Mouse (Mus musculus): ENCODE measurements around the gene Ifi35. TPM values are rescaled to one million over a fixed set of nuclear protein-coding genes. Genes with fewer than 3 reads are reported as not detected.
"Not testable (repeated sequence)": the region's sequence is repeated elsewhere in the genome, so short reads cannot be mapped to it uniquely, and the experiment has no call there.

The Ifi35 gene
- polyA plus RNA-seq, 1 experiment from 2014 or later = 6.1 TPM

DNA sequence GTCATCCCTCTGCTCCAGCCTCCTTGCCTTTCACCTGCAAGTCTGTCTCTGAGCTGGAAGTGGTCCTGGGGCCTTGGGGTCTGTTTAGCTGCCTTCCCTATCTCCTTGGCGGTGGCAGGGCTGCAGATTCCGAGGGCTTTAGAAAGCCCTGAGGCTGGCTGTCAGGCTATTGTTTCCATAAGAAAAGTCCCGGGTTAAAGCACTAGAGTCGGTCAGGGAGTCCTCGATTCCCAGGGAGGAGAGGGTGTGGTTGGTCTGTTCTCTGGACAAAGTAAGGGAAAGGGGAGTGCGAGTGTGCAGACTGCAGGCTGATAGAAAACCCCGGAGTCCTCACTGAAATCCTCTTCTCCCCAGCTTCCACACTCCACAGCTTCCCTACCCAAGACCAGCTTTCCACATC is 22.0 kb downstream of the Ifi35 start:
- Histone ChIP-seq H3K9ac (no peak overlapping the region), H3K4me3 (no peak overlapping the region), H3K27me3 (peaks cover 10% of the 10 kb centered on the region; the same call in 1 of the 2 replicates), H3K4me2 (replicated peaks) (no peak overlapping the region), H3K9me3 (no peaks in the 10 kb centered on the region), H3K27ac (no peak overlapping the region), H3K4me1 (0 out of 2 replicates have a peak, but pooled peaks cover 3% of the 10 kb centered on the region), H3K36me3 (no peaks in the 10 kb centered on the region)
- 31% methylated on average over 7 of the region's 7 CpGs for WGBS
- ATAC-seq (ENCODE audit: insufficient number of reproducible peaks, insufficient read depth, low FRiP score, low TSS enrichment) = no peak

DNA sequence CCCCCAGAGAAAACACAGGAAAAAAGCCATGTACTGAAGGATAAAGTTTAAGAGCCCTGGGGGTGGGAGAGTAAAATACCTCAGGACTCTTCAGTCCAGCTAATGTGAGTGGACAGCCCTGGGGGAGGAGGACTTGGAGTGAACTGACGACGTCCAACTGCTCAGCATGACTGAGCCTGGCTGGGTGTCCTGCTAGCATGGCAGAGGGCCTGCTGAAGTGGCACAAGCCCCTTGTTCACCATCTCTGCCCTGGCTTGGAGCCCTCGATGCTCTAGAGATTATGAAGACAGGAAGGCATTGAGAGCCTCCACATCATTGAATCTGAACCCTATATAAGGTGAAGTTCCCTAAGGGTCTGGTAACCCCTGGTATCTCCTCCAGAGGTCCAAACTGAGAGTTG is 23.7 kb downstream of the Ifi35 start:
- H3K9ac ChIP-seq = no peak overlapping the region

DNA sequence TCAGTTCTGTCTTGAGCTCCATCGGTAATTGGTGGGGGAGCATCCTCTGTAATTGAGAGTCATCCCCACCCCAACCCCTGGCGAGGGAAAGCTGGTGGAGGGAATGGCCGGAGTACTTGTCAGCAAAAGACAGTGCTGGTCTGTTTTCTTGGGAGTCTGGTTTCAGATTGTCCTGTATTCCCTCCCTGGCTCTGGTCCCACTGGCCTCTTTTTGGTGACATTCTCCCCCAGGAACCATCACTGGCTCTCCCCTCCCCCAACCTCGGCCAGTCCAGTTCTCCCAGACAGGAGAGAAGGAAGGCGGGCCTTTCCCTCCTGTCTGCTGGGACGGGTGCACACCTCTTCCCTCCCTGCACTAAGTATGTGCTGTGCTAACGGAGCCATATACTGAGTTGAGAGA is 24.1 kb downstream of the Ifi35 start:
- H3K9ac ChIP-seq = no peak overlapping the region
- H3K27ac ChIP-seq = no peak overlapping the region
- no peak overlapping the region for H3K4me2 ChIP-seq (replicated peaks)
- no peak overlapping the region for H3K4me3 ChIP-seq
- H3K36me3 ChIP-seq = no peaks in the 10 kb centered on the region
- no peaks in the 10 kb centered on the region for H3K9me3 ChIP-seq
- peaks cover 10% of the 10 kb centered on the region; the same call in 1 of the 2 replicates for H3K27me3 ChIP-seq
- 0 out of 2 replicates have a peak, but pooled peaks cover 3% of the 10 kb centered on the region for H3K4me1 ChIP-seq
- WGBS = 36% methylated on average over 7 of the region's 7 CpGs
- no peak for ATAC-seq (ENCODE audit: insufficient number of reproducible peaks, insufficient read depth, low FRiP score, low TSS enrichment)

More for the DNA sequence above, 23.7 kb downstream of the Ifi35 start:
- Histone ChIP-seq H3K4me3 (no peak overlapping the region), H3K9me3 (no peaks in the 10 kb centered on the region), H3K4me2 (replicated peaks) (no peak overlapping the region), H3K27ac (no peak overlapping the region), H3K4me1 (0 out of 2 replicates have a peak, but pooled peaks cover 3% of the 10 kb centered on the region), H3K27me3 (peaks cover 10% of the 10 kb centered on the region; the same call in 1 of the 2 replicates), H3K36me3 (no peaks in the 10 kb centered on the region)
- ATAC-seq (ENCODE audit: insufficient number of reproducible peaks, insufficient read depth, low FRiP score, low TSS enrichment) = no peak
- 54% methylated on average over 3 of the region's 3 CpGs for WGBS

DNA sequence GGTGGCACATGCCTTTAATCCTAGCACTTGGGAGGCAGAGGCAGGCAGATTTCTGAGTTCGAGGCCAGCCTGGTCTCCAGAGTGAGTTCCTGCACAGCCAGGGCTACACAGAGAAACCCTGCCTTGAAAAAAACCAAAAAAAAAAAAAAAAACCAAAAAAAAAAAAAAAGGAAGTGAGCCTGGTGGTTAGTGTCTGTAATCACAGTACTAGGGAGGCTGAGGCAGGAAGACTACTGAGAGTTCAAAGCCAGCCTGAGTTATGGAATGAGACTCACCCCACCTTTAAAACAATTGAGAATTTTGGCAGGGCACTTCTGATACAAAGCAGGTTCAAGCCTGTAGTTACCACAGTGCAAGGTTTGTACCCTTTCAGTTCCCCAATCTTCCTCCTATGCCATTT is 25.5 kb downstream of the Ifi35 start:
- H3K9me3 ChIP-seq; ATAC-seq (ENCODE audit: insufficient number of reproducible peaks, insufficient read depth, low FRiP score, low TSS enrichment); H3K27ac ChIP-seq; H3K4me1 ChIP-seq; H3K4me2 ChIP-seq (replicated peaks); H3K4me3 ChIP-seq; H3K9ac ChIP-seq; H3K36me3 ChIP-seq: not testable (repeated sequence)
- H3K27me3 ChIP-seq = peaks cover 10% of the 10 kb centered on the region; the same call in 1 of the 2 replicates
- WGBS = 72% methylated on average over 1 of the region's 1 CpGs

DNA sequence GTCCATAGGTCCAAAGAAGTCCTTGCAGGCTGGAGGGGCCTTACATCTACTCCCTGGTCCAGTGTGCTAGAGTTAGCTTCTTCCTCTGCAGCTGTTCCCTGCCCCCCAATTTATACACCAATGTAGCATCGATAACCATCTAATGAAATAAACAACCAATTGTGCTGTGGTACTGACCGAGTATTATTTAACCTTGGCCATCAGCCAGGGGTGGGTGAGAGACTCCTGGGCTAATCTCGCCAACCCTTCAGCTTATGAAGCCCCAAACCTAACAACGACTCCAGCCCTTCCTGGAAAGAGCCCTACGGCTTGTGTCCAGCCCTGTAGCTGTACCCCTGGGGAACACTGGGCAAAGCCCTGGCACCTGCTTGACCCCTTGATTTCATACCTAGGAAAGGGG is 26.1 kb downstream of the Ifi35 start:
- no peak overlapping the region for H3K4me2 ChIP-seq (replicated peaks)
- H3K4me3 ChIP-seq = no peak overlapping the region
- H3K27ac ChIP-seq = no peak overlapping the region
- no peak for ATAC-seq (ENCODE audit: insufficient number of reproducible peaks, insufficient read depth, low FRiP score, low TSS enrichment)
- peaks cover 4% of the 10 kb centered on the region for H3K4me1 ChIP-seq
- WGBS = 89% methylated on average over 5 of the region's 5 CpGs
- H3K27me3 ChIP-seq = peaks cover 14% of the 10 kb centered on the region; the same call in 1 of the 2 replicates
- H3K9ac ChIP-seq = no peak overlapping the region
- H3K36me3 ChIP-seq = no peaks in the 10 kb centered on the region
- H3K9me3 ChIP-seq = no peaks in the 10 kb centered on the region

DNA sequence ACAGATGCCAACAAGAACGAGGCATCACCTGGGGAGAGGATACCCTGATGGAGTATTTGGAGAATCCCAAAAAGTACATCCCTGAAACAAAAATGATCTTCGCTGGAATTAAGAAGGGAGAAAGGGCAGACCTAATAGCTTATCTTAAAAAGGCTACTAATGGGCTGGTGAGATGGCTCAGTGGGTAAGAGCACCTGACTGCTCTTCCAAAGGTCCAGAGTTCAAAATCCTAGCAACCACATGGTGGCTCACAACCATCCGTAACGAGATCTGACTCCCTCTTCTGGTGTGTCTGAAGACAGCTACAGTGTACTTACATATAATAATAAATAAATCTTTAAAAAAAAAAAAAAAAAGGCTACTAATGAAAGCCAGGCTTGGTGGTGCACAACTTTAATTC is 28.2 kb downstream of the Ifi35 start:
- H3K4me3 ChIP-seq; H3K36me3 ChIP-seq; H3K4me1 ChIP-seq; H3K9me3 ChIP-seq; H3K9ac ChIP-seq; H3K4me2 ChIP-seq (replicated peaks); ATAC-seq (ENCODE audit: insufficient number of reproducible peaks, insufficient read depth, low FRiP score, low TSS enrichment); H3K27ac ChIP-seq; H3K27me3 ChIP-seq: not testable (repeated sequence)
- WGBS = 87% methylated on average over 4 of the region's 4 CpGs

DNA sequence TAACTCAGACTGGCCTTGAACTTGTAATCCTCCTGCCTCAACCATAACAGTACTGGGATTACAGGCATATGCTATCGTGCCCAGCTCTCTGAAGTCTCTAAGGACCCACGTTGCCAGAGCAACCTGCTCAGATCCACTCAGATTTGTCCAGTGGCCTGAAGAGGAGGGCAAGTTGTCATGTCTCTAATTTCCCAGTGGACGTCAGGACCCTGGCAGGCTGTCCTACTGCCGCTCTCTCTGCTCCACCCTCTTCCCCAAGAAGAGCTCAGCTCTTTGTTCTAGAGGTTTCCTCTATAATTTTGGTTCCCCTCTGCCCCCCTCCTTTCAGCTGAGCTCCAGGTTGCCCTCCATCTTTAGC is 29.0 kb downstream of the Ifi35 start:
- Histone ChIP-seq H3K4me2 (replicated peaks) (no peak overlapping the region), H3K9me3 (no peaks in the 10 kb centered on the region), H3K36me3 (no peaks in the 10 kb centered on the region), H3K27me3 (0 out of 2 replicates have a peak, but pooled peaks cover 4% of the 10 kb centered on the region), H3K4me3 (no peak overlapping the region), H3K9ac (no peak overlapping the region), H3K4me1 (peaks cover 8% of the 10 kb centered on the region), H3K27ac (no peak overlapping the region)
- 35% methylated on average over 4 of the region's 4 CpGs for WGBS
- no peak for ATAC-seq (ENCODE audit: insufficient number of reproducible peaks, insufficient read depth, low FRiP score, low TSS enrichment)

DNA sequence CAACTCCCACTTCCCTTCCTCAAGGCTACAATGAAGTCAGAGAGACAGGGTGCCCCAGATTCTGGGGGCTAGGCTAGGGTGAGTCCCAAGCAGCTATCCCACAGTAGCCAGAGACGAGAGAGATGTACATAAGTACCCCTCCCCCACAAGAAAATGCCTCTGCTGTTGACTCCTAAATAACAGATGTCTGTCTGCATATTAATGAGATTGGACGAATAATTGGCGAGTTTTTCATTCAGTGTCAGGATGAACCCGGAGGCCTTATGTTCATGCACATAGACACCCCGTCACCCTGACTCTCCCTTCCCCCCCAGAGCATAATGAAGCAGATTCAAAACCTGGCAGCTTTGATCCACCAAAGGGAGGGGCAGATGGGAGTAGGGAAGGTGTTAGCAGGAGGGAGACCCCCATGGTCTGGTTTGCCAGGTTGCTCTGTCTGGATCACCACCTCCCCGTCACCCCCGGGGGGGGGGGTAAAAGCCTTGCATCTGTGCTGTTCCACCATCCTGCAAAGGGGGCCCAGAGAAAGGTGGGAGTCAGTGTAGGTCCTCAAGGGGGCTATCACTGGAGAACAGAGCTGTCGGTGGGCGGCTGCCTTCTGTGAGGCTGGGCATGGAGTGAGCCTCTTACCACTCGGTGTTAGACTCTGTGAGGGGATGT is 29.5 kb downstream of the Ifi35 start:
- Histone ChIP-seq H3K9ac (no peak overlapping the region), H3K9me3 (no peaks in the 10 kb centered on the region), H3K4me3 (no peak overlapping the region), H3K27ac (no peak overlapping the region), H3K27me3 (0 out of 2 replicates have a peak, but pooled peaks cover 4% of the 10 kb centered on the region), H3K36me3 (no peaks in the 10 kb centered on the region), H3K4me2 (replicated peaks) (no peak overlapping the region), H3K4me1 (peaks cover 8% of the 10 kb centered on the region)
- WGBS = 55% methylated on average over 10 of the region's 10 CpGs
- ATAC-seq (ENCODE audit: insufficient number of reproducible peaks, insufficient read depth, low FRiP score, low TSS enrichment) = no peak

DNA sequence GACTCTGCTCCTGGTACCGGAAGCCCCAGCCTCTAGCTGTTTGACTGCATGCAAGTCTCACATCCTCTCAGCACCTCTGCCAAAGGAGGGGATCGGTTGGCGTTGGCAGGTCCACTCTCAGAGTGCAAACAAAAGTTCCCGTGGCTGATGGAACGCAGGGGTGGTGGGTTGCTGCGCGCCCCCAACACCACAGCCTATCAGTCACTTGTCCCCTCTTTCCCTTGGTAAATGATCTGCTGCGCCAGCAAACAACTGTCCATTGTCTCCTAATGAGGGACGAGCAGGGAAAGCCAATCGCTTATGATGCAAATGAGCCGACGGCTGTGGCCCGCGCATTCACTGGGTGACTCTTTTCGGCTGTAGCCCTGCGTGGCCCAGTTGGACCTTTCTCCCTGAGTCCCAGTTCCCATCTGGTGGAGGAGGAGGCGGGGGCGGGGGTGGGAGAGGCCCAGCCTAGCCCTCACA is 31.0 kb downstream of the Ifi35 start:
- H3K9ac ChIP-seq = no peak overlapping the region
- H3K27ac ChIP-seq = no peak overlapping the region
- no peaks in the 10 kb centered on the region for H3K36me3 ChIP-seq
- H3K4me1 ChIP-seq = peaks cover 8% of the 10 kb centered on the region
- WGBS = 8% methylated on average over 18 of the region's 18 CpGs
- 0 out of 2 replicates have a peak overlapping the region, but pooled peaks have one; percentile 12 for H3K4me3 ChIP-seq
- 0 out of 2 replicates have a peak, but pooled peaks cover 4% of the 10 kb centered on the region for H3K27me3 ChIP-seq
- H3K4me2 ChIP-seq (replicated peaks) = peak overlapping the region; percentile 41
- ATAC-seq (ENCODE audit: insufficient number of reproducible peaks, insufficient read depth, low FRiP score, low TSS enrichment) = no peak
- H3K9me3 ChIP-seq = no peaks in the 10 kb centered on the region

DNA sequence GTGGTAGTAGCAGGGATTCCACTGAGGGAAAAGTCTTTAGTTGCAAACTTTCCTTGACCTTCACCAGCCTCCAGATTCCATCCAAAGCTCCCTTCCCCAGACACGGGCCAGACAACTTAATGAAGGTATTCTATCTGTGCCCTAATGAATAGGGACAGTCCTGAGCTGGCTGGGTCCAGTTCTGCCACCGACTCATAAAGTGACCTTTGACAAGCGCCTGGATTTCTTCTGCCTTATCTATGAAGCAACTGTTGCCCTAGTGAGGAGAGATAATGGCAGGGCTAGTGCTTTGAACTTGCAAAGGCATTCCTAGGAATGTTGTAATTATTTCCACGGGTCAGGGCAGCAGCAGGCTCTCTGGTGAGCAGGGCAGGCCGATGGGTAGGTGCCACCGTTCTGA is 32.7 kb downstream of the Ifi35 start:
- no peak overlapping the region for H3K9ac ChIP-seq
- no peak overlapping the region for H3K27ac ChIP-seq
- 0 out of 2 replicates have a peak, but pooled peaks cover 4% of the 10 kb centered on the region for H3K27me3 ChIP-seq
- H3K4me2 ChIP-seq (replicated peaks) = no peak overlapping the region
- H3K36me3 ChIP-seq = no peaks in the 10 kb centered on the region
- no peaks in the 10 kb centered on the region for H3K9me3 ChIP-seq
- ATAC-seq (ENCODE audit: insufficient number of reproducible peaks, insufficient read depth, low FRiP score, low TSS enrichment) = no peak
- no peak overlapping the region for H3K4me3 ChIP-seq
- H3K4me1 ChIP-seq = peaks cover 8% of the 10 kb centered on the region
- WGBS = 55% methylated on average over 6 of the region's 6 CpGs

DNA sequence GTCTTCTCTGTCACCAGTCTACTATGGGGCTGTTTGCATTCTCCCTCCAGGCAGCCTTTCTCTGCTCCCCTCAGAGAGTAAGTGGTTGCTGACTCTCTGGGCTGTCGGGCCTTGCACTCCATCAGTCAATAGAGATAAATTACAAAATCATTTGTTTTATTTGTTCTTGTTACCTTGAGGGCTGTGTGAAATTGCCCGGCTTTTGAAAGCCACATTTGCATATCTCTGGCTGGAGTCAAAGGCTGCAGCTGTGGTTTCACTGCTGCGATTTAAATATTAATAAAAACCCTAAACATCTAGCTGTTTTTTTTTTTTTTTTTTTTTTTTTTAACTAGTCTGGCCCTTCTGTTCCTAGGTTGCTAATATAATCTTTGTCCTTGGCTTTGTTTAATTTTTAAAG is 35.6 kb downstream of the Ifi35 start:
- Histone ChIP-seq H3K4me3 (no peak overlapping the region), H3K4me2 (replicated peaks) (no peak overlapping the region), H3K36me3 (peaks cover 8% of the 10 kb centered on the region; the same call in 1 of the 2 replicates), H3K27me3 (0 out of 2 replicates have a peak, but pooled peaks cover 4% of the 10 kb centered on the region), H3K4me1 (peaks cover 8% of the 10 kb centered on the region), H3K27ac (no peak overlapping the region), H3K9me3 (no peaks in the 10 kb centered on the region), H3K9ac (no peak overlapping the region)
- 62% methylated on average over 3 of the region's 3 CpGs for WGBS
- ATAC-seq (ENCODE audit: insufficient number of reproducible peaks, insufficient read depth, low FRiP score, low TSS enrichment) = no peak

DNA sequence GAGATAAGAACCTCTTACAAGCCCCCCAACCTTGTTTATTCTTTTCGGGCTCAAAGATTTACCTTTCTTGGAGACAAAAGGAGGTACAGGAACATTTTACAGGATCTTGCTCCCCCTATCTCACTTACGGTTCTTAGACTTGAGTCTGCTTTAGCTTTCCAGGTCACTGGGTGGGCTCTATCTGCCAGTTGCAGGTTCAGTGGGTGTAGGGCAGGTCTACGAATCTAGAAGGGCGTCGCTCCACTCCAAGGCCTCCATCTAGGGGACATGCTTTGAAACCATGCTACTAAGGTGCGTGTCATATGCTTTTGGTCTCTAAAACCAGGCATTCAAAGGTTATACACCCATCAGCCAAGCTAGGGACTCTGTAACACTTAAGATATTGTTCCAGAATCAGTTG is 36.0 kb downstream of the Ifi35 start:
- Histone ChIP-seq H3K9ac (no peak overlapping the region), H3K9me3 (no peaks in the 10 kb centered on the region), H3K4me3 (no peak overlapping the region), H3K4me1 (peaks cover 4% of the 10 kb centered on the region; the same call in 1 of the 2 replicates), H3K4me2 (replicated peaks) (no peak overlapping the region), H3K36me3 (peaks cover 10% of the 10 kb centered on the region; the same call in 1 of the 2 replicates), H3K27ac (no peak overlapping the region), H3K27me3 (no peaks in the 10 kb centered on the region)
- no peak for ATAC-seq (ENCODE audit: insufficient number of reproducible peaks, insufficient read depth, low FRiP score, low TSS enrichment)
- 80% methylated on average over 6 of the region's 6 CpGs for WGBS
